Comparison of ENCODE assay signal across 11 mouse cellular contexts in genomic region chr5:144703464-144704368, GRCm38 (mm10). TPM values are rescaled to one million over a fixed set of nuclear protein-coding genes. Genes with fewer than 3 reads are reported as not detected.
DNase-seq lines count a peak whose midpoint lies in the region; ATAC-seq and TF ChIP-seq lines count a peak whose summit lies in the region.
"Had no signal": no experiment of that assay in that cellular context is flagged by ENCODE, and none has a peak within 500 bp of the region (broad histone marks: within the 10 kb centered on the region; RNA-seq: fewer than 3 reads in every experiment).

No protein-coding gene starts in this region.

- no peak for ATAC-seq in intestine, embryonic 14.5 days (replicated peaks; ENCODE audit: low FRiP score, low TSS enrichment, low read depth)
- ATAC-seq in intestine, postnatal 0 days = no peak
- peak; percentile 84 for ATAC-seq in hindbrain, embryonic 11.5 days (ENCODE audit: low FRiP score)
- ATAC-seq in midbrain, embryonic 15.5 days (replicated peaks) = peak; percentile 76
- ATAC-seq: lung, postnatal 0 days had no signal

- H3K9ac ChIP-seq in intestine, embryonic 14.5 days (ENCODE audit: low read length) = no peak overlapping the region
- H3K9ac ChIP-seq in intestine, postnatal 0 days (ENCODE audit: low read depth, low read length) = no peak overlapping the region
- H3K9ac ChIP-seq in hindbrain, embryonic 11.5 days (ENCODE audit: low read depth, low read length) = no peak overlapping the region
- no peak overlapping the region for H3K9ac ChIP-seq in midbrain, embryonic 15.5 days
- H3K9ac ChIP-seq: embryonic facial prominence, embryonic 12.5 days had no signal

- 50% methylated on average over 20 of the region's 20 CpGs for WGBS in intestine, embryonic 14.5 days
- 65% methylated on average over 20 of the region's 20 CpGs for WGBS in intestine, postnatal 0 days
- 50% methylated on average over 20 of the region's 20 CpGs for WGBS in hindbrain, embryonic 11.5 days
- 27% methylated on average over 19 of the region's 20 CpGs for WGBS in midbrain, embryonic 15.5 days

- intact Hi-C loops in gastrocnemius, adult 2 months (cut with DNase I) = no loop called here

- H3K4me2 ChIP-seq in intestine, embryonic 14.5 days (ENCODE audit: low read length) = no peak overlapping the region
- H3K4me2 ChIP-seq in intestine, postnatal 0 days (replicated peaks; ENCODE audit: low read depth) = no peak overlapping the region
- no peak overlapping the region for H3K4me2 ChIP-seq in hindbrain, embryonic 11.5 days (replicated peaks; ENCODE audit: low read depth, low read length)
- no peak overlapping the region for H3K4me2 ChIP-seq in midbrain, embryonic 15.5 days
- H3K4me2 ChIP-seq: embryonic facial prominence, embryonic 12.5 days had no signal

- TF ChIP-seq CTCF in intestine, postnatal 0 days (IDR thresholded peaks at IDR 0.05; ENCODE audit: low read depth) = no peak; the same call in 1 of the 2 replicates
- TF ChIP-seq CTCF in gastrocnemius, adult 2 months (IDR thresholded peaks at IDR 0.05) = no peak

- H3K4me1 ChIP-seq in intestine, embryonic 14.5 days (replicated peaks; ENCODE audit: control insufficient read depth, insufficient read depth, low read length) = 0 out of 2 replicates have a peak, but pooled peaks cover 3% of the 10 kb centered on the region
- no peaks in the 10 kb centered on the region for H3K4me1 ChIP-seq in intestine, postnatal 0 days (replicated peaks; ENCODE audit: control insufficient read depth, insufficient read depth, low read length)
- H3K4me1 ChIP-seq in hindbrain, embryonic 11.5 days (replicated peaks; ENCODE audit: control insufficient read depth, insufficient read depth, low read length) = no peaks in the 10 kb centered on the region
- H3K4me1 ChIP-seq in midbrain, embryonic 15.5 days = peaks cover 9% of the 10 kb centered on the region; the same call in 1 of the 2 replicates
- H3K4me1 ChIP-seq: embryonic facial prominence, embryonic 12.5 days had no signal

- no peaks in the 10 kb centered on the region for H3K27me3 ChIP-seq in intestine, embryonic 14.5 days (replicated peaks; ENCODE audit: control insufficient read depth, insufficient read depth, low read length)
- H3K27me3 ChIP-seq in intestine, postnatal 0 days (replicated peaks; ENCODE audit: control insufficient read depth, insufficient read depth, low read length) = no peaks in the 10 kb centered on the region
- no peaks in the 10 kb centered on the region for H3K27me3 ChIP-seq in hindbrain, embryonic 11.5 days (ENCODE audit: control insufficient read depth, insufficient read depth, low read length)
- H3K27me3 ChIP-seq in midbrain, embryonic 15.5 days (replicated peaks) = 0 out of 2 replicates have a peak, but pooled peaks cover 4% of the 10 kb centered on the region
- H3K27me3 ChIP-seq: embryonic facial prominence, embryonic 12.5 days had no signal

- no peaks in the 10 kb centered on the region for H3K36me3 ChIP-seq in intestine, embryonic 14.5 days (ENCODE audit: control insufficient read depth, insufficient read depth, low read length)
- H3K36me3 ChIP-seq in intestine, postnatal 0 days (ENCODE audit: control insufficient read depth, insufficient read depth) = no peaks in the 10 kb centered on the region
- H3K36me3 ChIP-seq in hindbrain, embryonic 11.5 days (ENCODE audit: control insufficient read depth, insufficient read depth, low read length) = no peaks in the 10 kb centered on the region
- no peaks in the 10 kb centered on the region for H3K36me3 ChIP-seq in midbrain, embryonic 15.5 days (replicated peaks)
- H3K36me3 ChIP-seq: embryonic facial prominence, embryonic 12.5 days had no signal

- DNase-seq in intestine, embryonic 14.5 days (ENCODE audit: low spot score) = no peak
- DNase-seq in cerebellum, adult 18-20 months = peak; percentile 46 to 49
- peak; percentile 37 for DNase-seq in hindbrain, embryonic 11.5 days (ENCODE audit: low spot score)
- DNase-seq in adrenal gland, postnatal 25 days = no peak
- DNase-seq in adrenal gland, adult 18-20 months (ENCODE audit: low spot score in 2 of 2) = no peak
- no peak for DNase-seq in gastrocnemius, adult 2 months
- DNase-seq: heart, adult 2 months had no signal

- 0 out of 2 replicates have a peak overlapping the region, but pooled peaks have one; percentile 16 for H3K27ac ChIP-seq in intestine, embryonic 14.5 days (ENCODE audit: low read depth)
- no peak overlapping the region for H3K27ac ChIP-seq in intestine, postnatal 0 days (ENCODE audit: low read depth, low read length)
- no peak overlapping the region for H3K27ac ChIP-seq in hindbrain, embryonic 11.5 days (ENCODE audit: low read depth, low read length)
- H3K27ac ChIP-seq in midbrain, embryonic 15.5 days = peak overlapping the region; percentile 72
- H3K27ac ChIP-seq in gastrocnemius, adult 2 months = no peak overlapping the region
- H3K27ac ChIP-seq: embryonic facial prominence, embryonic 12.5 days; heart, adult 2 months had no signal

- no peak overlapping the region for H3K4me3 ChIP-seq in intestine, embryonic 14.5 days (ENCODE audit: low read depth, low read length)
- no peak overlapping the region for H3K4me3 ChIP-seq in intestine, postnatal 0 days (ENCODE audit: low read depth, low read length)
- no peak overlapping the region for H3K4me3 ChIP-seq in hindbrain, embryonic 11.5 days (ENCODE audit: low read depth, low read length)
- no peak overlapping the region for H3K4me3 ChIP-seq in midbrain, embryonic 15.5 days
- H3K4me3 ChIP-seq in gastrocnemius, adult 2 months = no peak overlapping the region
- H3K4me3 ChIP-seq: embryonic facial prominence, embryonic 12.5 days; heart, adult 2 months had no signal

- no peaks in the 10 kb centered on the region for H3K9me3 ChIP-seq in intestine, embryonic 14.5 days (ENCODE audit: control insufficient read depth, low read length)
- no peaks in the 10 kb centered on the region for H3K9me3 ChIP-seq in intestine, postnatal 0 days (ENCODE audit: control insufficient read depth)
- H3K9me3 ChIP-seq in hindbrain, embryonic 11.5 days (ENCODE audit: control insufficient read depth, low read length) = no peaks in the 10 kb centered on the region
- H3K9me3 ChIP-seq in midbrain, embryonic 15.5 days = no peaks in the 10 kb centered on the region
- H3K9me3 ChIP-seq: embryonic facial prominence, embryonic 12.5 days had no signal

RNA-seq across cellular contexts. Expression of gene Tmem130, which starts 57.9 kb away (rescaled TPM):
- polyA plus RNA-seq in intestine, embryonic 14.5 days (2014; fragmentation: Nextera tagmentation; extraction: Ambion mirVana) = 2.9 and 3.3 TPM in 2 replicates
- 2.4 and 2.9 TPM in 2 replicates for polyA plus RNA-seq in intestine, postnatal 0 days (2015; fragmentation: Nextera tagmentation; extraction: Ambion mirVana)
- polyA plus RNA-seq in hindbrain, embryonic 11.5 days (2014; fragmentation: Nextera tagmentation; extraction: Ambion mirVana) = 20.1 and 22.9 TPM in 2 replicates
- 452 and 472 TPM in 2 replicates for polyA plus RNA-seq in midbrain, embryonic 15.5 days (2015; fragmentation: Nextera tagmentation; extraction: Ambion mirVana)
- 23.3 and 33.7 TPM in 2 replicates for total RNA-seq in adrenal gland, postnatal 25 days (2021)
- total RNA-seq in adrenal gland, adult 18-20 months (2021) = 10 to 100 TPM; 33.3 to 37.7 TPM
- total RNA-seq in gastrocnemius, adult 2 months (2021) = not detected

Comparison
In these comparisons a context has a peak if more than half of its experiments do, and no peak if none do; other contexts are left out.
1. H3K27ac ChIP-seq: peak in intestine, embryonic 14.5 days (single experiment) and midbrain, embryonic 15.5 days (single experiment); none in intestine, postnatal 0 days (single experiment), hindbrain, embryonic 11.5 days (single experiment) and gastrocnemius, adult 2 months (single experiment).
2. ATAC-seq: peak in hindbrain, embryonic 11.5 days (single experiment) and midbrain, embryonic 15.5 days (single experiment); none in intestine, embryonic 14.5 days (single experiment) and intestine, postnatal 0 days (single experiment).
3. DNase-seq: peak in cerebellum, adult 18-20 months (2 of 2) and hindbrain, embryonic 11.5 days (single experiment); none in intestine, embryonic 14.5 days (single experiment), adrenal gland, postnatal 25 days (single experiment), adrenal gland, adult 18-20 months (0 of 2) and gastrocnemius, adult 2 months (single experiment).
4. RNA of gene Tmem130, which starts 57.9 kb away (polyA plus RNA-seq): 452 to 472 TPM in midbrain, embryonic 15.5 days; 20.1 to 22.9 TPM in hindbrain, embryonic 11.5 days, 2.9 to 3.3 TPM in intestine, embryonic 14.5 days and 2.4 to 2.9 TPM in intestine, postnatal 0 days; every median in the first group is over 10 times any median in the second.